Mouse (Mus musculus): Measurements from ENCODE around the gene Wdr37.

- no peak for TF ChIP-seq CTCF (conservative IDR thresholded peaks at IDR 0.05; ENCODE audit: low read length)
- TF ChIP-seq NANOG (IDR thresholded peaks at IDR 0.05; ENCODE audit: borderline replicate concordance, low read length) = no peak
- TF ChIP-seq POU5F1 (IDR thresholded peaks at IDR 0.05; ENCODE audit: borderline replicate concordance, low read length) = no peak
Measured at GRCm38 (mm10) chr13:8853424-8853823, 18.3 kb downstream of the Wdr37 start.

All from E14TG2a.4 (cell line).